Mouse (Mus musculus) subcutaneous adipose tissue, adult 2 months (tissue): ENCODE data around the gene Ociad1. TPM values are rescaled to one million over a fixed set of nuclear protein-coding genes. Genes with fewer than 3 reads are reported as not detected.

Experiments used
- polyA plus RNA-seq: library from polyadenylated mRNA; depleted of rRNA; stranded (reverse); fragments of >200 nt; gene quantifications from 2 replicates; pipeline ENCODE4 v1.2.3, GENCODE M21; 2012; ENCODE audit warnings: low replicate concordance; rRNA removed

The Ociad1 gene
- 81.2 and 94.0 TPM in 2 replicates for polyA plus RNA-seq

DNA sequence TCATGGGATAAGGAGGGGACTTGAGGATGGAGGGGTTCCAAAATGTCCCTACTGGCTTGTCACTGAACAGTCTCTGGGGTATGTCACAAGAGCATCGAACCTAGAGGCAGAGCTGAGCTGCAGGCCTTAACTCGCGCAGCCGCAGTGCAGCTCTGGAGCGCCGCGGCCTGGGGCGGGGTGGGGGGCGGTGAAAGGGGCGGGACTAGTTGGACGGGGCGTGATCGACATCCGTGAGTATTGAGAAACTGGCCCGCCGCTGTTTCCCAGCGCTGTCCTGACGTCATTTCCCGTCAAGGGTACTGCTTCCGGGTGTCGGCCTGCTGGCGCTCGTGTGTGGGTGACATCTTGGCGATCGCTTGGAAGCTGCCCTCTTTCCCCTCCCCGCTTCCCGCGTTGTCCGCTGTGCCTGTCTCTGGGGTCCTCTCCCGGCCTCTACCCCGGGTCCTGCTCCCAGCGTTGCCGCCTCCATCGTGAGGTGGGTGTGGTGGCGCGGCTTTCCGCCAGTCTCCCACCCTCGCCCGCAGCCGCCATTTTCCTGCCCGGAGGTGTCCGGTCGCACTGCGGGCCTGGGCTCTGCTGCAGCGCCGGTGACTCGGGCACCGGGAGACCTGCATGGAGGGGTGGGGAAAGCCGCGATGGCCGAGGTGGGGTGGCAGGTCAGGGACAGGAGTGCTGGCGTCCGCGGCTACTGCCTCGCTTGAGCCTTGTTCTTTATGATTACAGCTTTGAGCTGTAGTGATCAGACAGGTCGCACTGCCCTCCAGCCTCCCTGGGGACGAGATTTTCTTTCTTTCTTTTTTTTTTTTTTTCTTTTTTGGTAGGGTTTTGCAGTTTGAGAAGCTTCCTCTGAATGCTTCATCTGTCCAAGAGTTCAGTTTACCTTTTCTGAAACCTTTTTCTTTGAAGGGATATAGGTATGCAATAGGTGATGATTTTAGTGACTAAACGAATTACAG lies at the start of gene Ociad1:
Gene Ociad1 (plus strand): TSS at position 283 of the 956 bp plus-strand sequence.

DNA sequence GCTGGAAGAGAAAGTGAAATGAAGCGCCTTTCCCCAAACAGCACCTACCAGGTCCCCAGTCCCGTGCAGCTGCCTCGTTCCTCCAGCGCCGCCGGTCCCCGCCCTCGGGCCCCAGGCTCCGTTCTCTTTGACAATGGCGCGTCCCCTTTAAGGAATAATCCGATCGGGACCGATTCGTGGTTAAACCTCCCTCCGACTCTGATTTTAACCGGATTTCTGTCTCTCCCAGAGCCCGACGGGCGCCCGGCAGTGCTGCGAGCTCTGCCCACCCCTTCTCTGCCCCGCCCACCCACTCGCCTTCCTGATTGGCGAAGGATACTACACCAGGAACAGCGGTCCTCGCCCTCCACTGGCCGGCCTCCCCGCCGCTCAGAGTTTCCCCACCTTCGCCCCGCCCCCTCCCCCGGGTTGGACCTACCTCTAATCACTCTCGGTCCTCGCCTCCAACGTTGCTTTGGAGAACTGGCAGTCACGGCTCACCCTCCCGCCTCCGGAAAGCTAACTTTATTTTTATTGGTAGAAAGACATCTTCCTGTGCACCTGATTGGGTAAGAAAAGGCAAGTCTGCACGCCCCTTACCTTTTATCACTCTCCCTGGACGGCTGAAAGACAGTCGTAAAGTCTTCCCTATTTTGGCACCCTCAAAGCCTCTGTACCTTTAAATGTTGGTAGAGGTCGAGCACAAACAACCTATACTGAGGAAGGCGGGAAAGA lies 36.1 kb upstream of the Ociad1 start, which contains the start of gene Fryl:
Gene Fryl (minus strand): TSS at position 268 of the 714 bp plus-strand sequence.

DNA sequence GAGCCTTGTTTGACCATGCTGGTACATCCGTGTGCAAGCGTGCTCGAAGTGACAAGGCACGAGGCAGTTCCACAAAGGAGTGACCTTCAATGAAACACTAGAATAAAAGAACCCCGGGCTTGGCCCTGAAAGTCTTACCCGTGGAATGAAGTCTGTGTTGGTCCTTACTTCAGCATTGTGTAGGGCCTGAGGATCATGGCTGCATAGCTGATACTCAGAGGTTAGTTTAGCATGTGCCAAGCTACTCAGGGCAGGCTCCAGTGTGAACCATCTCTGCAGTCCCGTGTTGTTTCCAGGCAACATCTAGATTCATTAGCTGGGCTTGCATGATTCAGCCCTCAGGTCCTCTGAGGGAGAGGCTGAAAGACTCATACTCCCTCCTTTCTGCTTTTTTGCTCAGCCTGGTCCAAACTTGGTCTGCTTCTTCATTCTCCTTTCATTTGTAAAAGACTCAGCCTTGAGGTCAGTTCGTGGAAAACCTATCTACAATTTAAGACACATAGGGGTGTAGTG lies 48.2 kb downstream of the Ociad1 start, which contains the start of gene Ociad2:
Gene Ociad2 (minus strand): TSS at position 306 of the 513 bp plus-strand sequence.

Other genes with a start within 250 kb of the Ociad1 start
- 42.6 and 72.2 TPM in 2 replicates for gene Fryl, start 36.2 kb upstream of the Ociad1 start, polyA plus RNA-seq
- 0.86 and 2.9 TPM in 2 replicates for gene Ociad2, start 48.2 kb downstream of the Ociad1 start, polyA plus RNA-seq
- gene Cwh43, start 113.3 kb downstream of the Ociad1 start, polyA plus RNA-seq = 0.04 and 0.42 TPM in 2 replicates
- gene Dcun1d4, start 188.2 kb downstream of the Ociad1 start, polyA plus RNA-seq = 8.8 and 9.4 TPM in 2 replicates